Mouse (Mus musculus) bone marrow, adult 2 months (tissue): ENCODE results near the gene Snx30.

Experiments
- CTCF ChIP-seq: fragments of 200-500 bp; IDR thresholded peaks from 2 replicates; pipeline ENCODE4 v1.5.1; 2011; ENCODE audit warnings: low read length, control low read depth; ENCODE audit not compliant: control insufficient read depth, insufficient read depth
- POLR2A ChIP-seq: fragments of 200-500 bp; IDR thresholded peaks from 2 replicates; pipeline ENCODE4 v1.6.1; 2011; ENCODE audit warnings: low read depth, mild to moderate bottlenecking, control low read depth, low read length, borderline replicate concordance; ENCODE audit not compliant: control insufficient read depth

- no peak for TF ChIP-seq CTCF
- TF ChIP-seq POLR2A: no peak
These were observed 122.0 kb downstream of the Snx30 start for GRCm38 (mm10) chr4:59927666-59928065.
